Comparison of ENCODE assay signal across 29 mouse cellular contexts in genomic region chr16:10147401-10147800, GRCm38 (mm10). TPM values are rescaled to one million over a fixed set of nuclear protein-coding genes. Genes with fewer than 3 reads are reported as not detected.
DNase-seq lines count a peak whose midpoint lies in the region; ATAC-seq and TF ChIP-seq lines count a peak whose summit lies in the region.
"Had no signal": no experiment of that assay in that cellular context is flagged by ENCODE, and none has a peak within 500 bp of the region (broad histone marks: within the 10 kb centered on the region; RNA-seq: fewer than 3 reads in every experiment).

No protein-coding gene starts in this region.

- 94% methylated on average over 5 of the region's 5 CpGs for WGBS in lung, postnatal 0 days

- H3K4me2 ChIP-seq in lung, postnatal 0 days (replicated peaks; ENCODE audit: low read depth, low read length) = no peak overlapping the region
- H3K4me2 ChIP-seq: embryonic facial prominence, embryonic 13.5 days; embryonic facial prominence, embryonic 15.5 days; forebrain, embryonic 13.5 days; forebrain, embryonic 15.5 days had no signal

- H3K9me3 ChIP-seq in lung, postnatal 0 days (ENCODE audit: low read length) = no peaks in the 10 kb centered on the region
- H3K9me3 ChIP-seq: embryonic facial prominence, embryonic 13.5 days; embryonic facial prominence, embryonic 15.5 days; forebrain, embryonic 13.5 days; forebrain, embryonic 15.5 days had no signal

- no peak overlapping the region for H3K27ac ChIP-seq in lung, postnatal 0 days (ENCODE audit: low read length)
- H3K27ac ChIP-seq: embryonic facial prominence, embryonic 13.5 days; embryonic facial prominence, embryonic 15.5 days; forebrain, embryonic 13.5 days; forebrain, embryonic 15.5 days had no signal

- no peak overlapping the region for H3K4me3 ChIP-seq in lung, postnatal 0 days (ENCODE audit: low read depth, low read length)
- H3K4me3 ChIP-seq: embryonic facial prominence, embryonic 13.5 days; embryonic facial prominence, embryonic 15.5 days; erythroblast, embryonic 14.5 days; forebrain, embryonic 13.5 days; forebrain, embryonic 15.5 days had no signal

- H3K9ac ChIP-seq in lung, postnatal 0 days (replicated peaks; ENCODE audit: low read depth) = no peak overlapping the region
- H3K9ac ChIP-seq: embryonic facial prominence, embryonic 13.5 days; embryonic facial prominence, embryonic 15.5 days; forebrain, embryonic 13.5 days; forebrain, embryonic 15.5 days; forebrain, postnatal 0 days had no signal

- H3K27me3 ChIP-seq in lung, postnatal 0 days (replicated peaks; ENCODE audit: insufficient read depth, low read length) = no peaks in the 10 kb centered on the region
- H3K27me3 ChIP-seq: CH12.LX; embryonic facial prominence, embryonic 13.5 days; embryonic facial prominence, embryonic 15.5 days; forebrain, embryonic 13.5 days; forebrain, embryonic 15.5 days had no signal

- intact Hi-C loops in heart, postnatal 10 days (cut with DNase I) = no loop called here

- ATAC-seq in lung, postnatal 0 days = no peak
- ATAC-seq: activated CD4-positive, CD25-positive, alpha-beta regulatory T cell, adult 4 months; CD4-positive, CD25-positive, alpha-beta regulatory T cell, adult 4 months; forebrain, embryonic 13.5 days; forebrain, embryonic 15.5 days; forebrain, postnatal 0 days had no signal

- no peaks in the 10 kb centered on the region for H3K36me3 ChIP-seq in lung, postnatal 0 days (ENCODE audit: insufficient read depth, low read length)
- H3K36me3 ChIP-seq: embryonic facial prominence, embryonic 13.5 days; embryonic facial prominence, embryonic 15.5 days; forebrain, embryonic 15.5 days had no signal

- no peak for TF ChIP-seq EP300 in lung, postnatal 0 days (IDR thresholded peaks at IDR 0.05)

- H3K4me1 ChIP-seq in lung, postnatal 0 days (ENCODE audit: insufficient read depth, low read depth, low read length) = no peaks in the 10 kb centered on the region
- H3K4me1 ChIP-seq: embryonic facial prominence, embryonic 13.5 days; embryonic facial prominence, embryonic 15.5 days; forebrain, embryonic 13.5 days; forebrain, embryonic 15.5 days had no signal

- no peak for TF ChIP-seq CTCF in lung, postnatal 0 days (IDR thresholded peaks at IDR 0.05)

- peak; percentile 75 for DNase-seq in heart, adult 11 months
- no peak for DNase-seq in heart, postnatal 10 days
- DNase-seq in R1 (ENCODE audit: low read depth, low spot score) = peak; percentile 72
- no peak for DNase-seq in lung, postnatal 0 days (ENCODE audit: low spot score)
- no peak for DNase-seq in cerebellum, adult 9-11 months
- DNase-seq: adrenal gland, adult 8-10 months; adrenal gland, postnatal 14 days; adrenal gland, postnatal 36 days; B cell, adult 2 months; cerebellum, adult 11-12 months; cerebellum, adult 2 months; cerebellum, adult 9-10 months; cerebellum, postnatal 14 days; cerebellum, postnatal 36 days; embryo, embryonic 11 days; forebrain, postnatal 0 days had no signal

RNA-seq across cellular contexts. Expression of gene Rpl39l, which starts 22.6 kb away (rescaled TPM):
- not detected for total RNA-seq in heart, postnatal 10 days (2021)
- polyA plus RNA-seq in lung, postnatal 0 days (2015; fragmentation: Nextera tagmentation; extraction: Ambion mirVana) = 0.31 TPM in 1 of 2 replicates, not detected in the other
- total RNA-seq: adrenal gland, adult 18-20 months; adrenal gland, adult 8-10 months; adrenal gland, postnatal 14 days; adrenal gland, postnatal 36 days; common myeloid progenitor, adult 5-6 weeks; MEL had no signal
- polyA plus RNA-seq: cerebellum, adult 2 months; embryonic facial prominence, embryonic 11.5 days; forebrain, embryonic 11.5 days; forebrain, embryonic 13.5 days; forebrain, embryonic 15.5 days had no signal

RNA-seq across cellular contexts. Expression of gene Atf7ip2, which starts 45.1 kb away (rescaled TPM):
- total RNA-seq in heart, postnatal 10 days (2021) = under 1 TPM in 1 of 2 experiments, not detected in 1; 0.19 TPM
- polyA plus RNA-seq in lung, postnatal 0 days (2015; fragmentation: Nextera tagmentation; extraction: Ambion mirVana) = 0.05 and 0.23 TPM in 2 replicates
- total RNA-seq: CH12.LX had no signal
- polyA plus RNA-seq: CD4-positive, CD25-positive, alpha-beta regulatory T cell, adult 4 months; erythroblast, embryonic 14.5 days had no signal

Comparison
In these comparisons a context has a peak if more than half of its experiments do, and no peak if none do; other contexts are left out.
1. DNase-seq: peak in heart, adult 11 months (single experiment) and R1 (single experiment); none in heart, postnatal 10 days (0 of 2), lung, postnatal 0 days (single experiment) and cerebellum, adult 9-11 months (single experiment).